ENCODE assay signal across 16 mouse cellular contexts in genomic region chr1:92258026-92258425, GRCm38 (mm10).
DNase-seq lines count a peak whose midpoint lies in the region; ATAC-seq and TF ChIP-seq lines count a peak whose summit lies in the region.
"Had no signal": no experiment of that assay in that cellular context is flagged by ENCODE, and none has a peak within 500 bp of the region (broad histone marks: within the 10 kb centered on the region; RNA-seq: fewer than 3 reads in every experiment).

No protein-coding gene starts in this region.

- no peak overlapping the region for H3K4me3 ChIP-seq in hindbrain, postnatal 0 days (ENCODE audit: low read length)
- H3K4me3 ChIP-seq in hindbrain, embryonic 12.5 days: no peak overlapping the region
- no peak overlapping the region for H3K4me3 ChIP-seq in midbrain, postnatal 0 days (ENCODE audit: low read depth, low read length)
- H3K4me3 ChIP-seq in midbrain, embryonic 15.5 days: no peak overlapping the region
- H3K4me3 ChIP-seq: limb, embryonic 12.5 days had no signal

- no peaks in the 10 kb centered on the region for H3K36me3 ChIP-seq in hindbrain, postnatal 0 days (ENCODE audit: insufficient read depth, low read length)
- H3K36me3 ChIP-seq in hindbrain, embryonic 12.5 days: no peaks in the 10 kb centered on the region
- H3K36me3 ChIP-seq in midbrain, postnatal 0 days (ENCODE audit: insufficient read depth, low read length): no peaks in the 10 kb centered on the region
- no peaks in the 10 kb centered on the region for H3K36me3 ChIP-seq in midbrain, embryonic 15.5 days (replicated peaks)
- H3K36me3 ChIP-seq: limb, embryonic 12.5 days had no signal

- H3K4me1 ChIP-seq in hindbrain, postnatal 0 days (ENCODE audit: insufficient read depth, low read length): no peaks in the 10 kb centered on the region
- peaks cover 6% of the 10 kb centered on the region for H3K4me1 ChIP-seq in hindbrain, embryonic 12.5 days
- H3K4me1 ChIP-seq in midbrain, postnatal 0 days (ENCODE audit: insufficient read depth, low read length): no peaks in the 10 kb centered on the region
- H3K4me1 ChIP-seq in midbrain, embryonic 15.5 days: peaks cover 6% of the 10 kb centered on the region

- TF ChIP-seq CTCF in hindbrain, postnatal 0 days (IDR thresholded peaks at IDR 0.05; ENCODE audit: low read depth): no peak
- TF ChIP-seq CTCF in midbrain, postnatal 0 days (IDR thresholded peaks at IDR 0.05): no peak

- no peak overlapping the region for H3K9ac ChIP-seq in hindbrain, postnatal 0 days (replicated peaks; ENCODE audit: low read length)
- H3K9ac ChIP-seq in hindbrain, embryonic 12.5 days: no peak overlapping the region
- H3K9ac ChIP-seq in midbrain, postnatal 0 days (replicated peaks; ENCODE audit: low read length, poor library complexity, severe bottlenecking): no peak overlapping the region
- H3K9ac ChIP-seq in midbrain, embryonic 15.5 days: no peak overlapping the region
- H3K9ac ChIP-seq: limb, embryonic 12.5 days; liver, embryonic 14.5 days had no signal

- H3K4me2 ChIP-seq in hindbrain, postnatal 0 days (ENCODE audit: low read depth, low read length): no peak overlapping the region
- no peak overlapping the region for H3K4me2 ChIP-seq in hindbrain, embryonic 12.5 days (replicated peaks)
- H3K4me2 ChIP-seq in midbrain, postnatal 0 days (ENCODE audit: low read depth, low read length, poor library complexity, severe bottlenecking): no peak overlapping the region
- H3K4me2 ChIP-seq in midbrain, embryonic 15.5 days: no peak overlapping the region
- H3K4me2 ChIP-seq: limb, embryonic 12.5 days had no signal

- no peaks in the 10 kb centered on the region for H3K27me3 ChIP-seq in hindbrain, postnatal 0 days (ENCODE audit: insufficient read depth, low read length)
- no peaks in the 10 kb centered on the region for H3K27me3 ChIP-seq in hindbrain, embryonic 12.5 days
- no peaks in the 10 kb centered on the region for H3K27me3 ChIP-seq in midbrain, postnatal 0 days (ENCODE audit: insufficient read depth, low read length)
- H3K27me3 ChIP-seq in midbrain, embryonic 15.5 days (replicated peaks): no peaks in the 10 kb centered on the region
- H3K27me3 ChIP-seq: limb, embryonic 12.5 days had no signal

- ATAC-seq in hindbrain, postnatal 0 days: 0 out of 2 replicates have a peak, but pooled peaks have one; percentile 32
- ATAC-seq in hindbrain, embryonic 12.5 days (ENCODE audit: low FRiP score): no peak
- no peak for ATAC-seq in midbrain, postnatal 0 days (ENCODE audit: low FRiP score)
- no peak for ATAC-seq in midbrain, embryonic 15.5 days (replicated peaks)

- DNase-seq in cerebellum, postnatal 10 days: peak; percentile 72 to 77
- DNase-seq in cerebellum, adult 9-11 months: no peak
- peak; percentile 76 for DNase-seq in hindbrain, postnatal 0 days (ENCODE audit: low spot score)
- DNase-seq in left cerebral cortex, postnatal 4 days: peak; percentile 56
- no peak for DNase-seq in left cerebral cortex, adult 8-10 months (ENCODE audit: low spot score in 2 of 2)
- DNase-seq in midbrain, postnatal 0 days (ENCODE audit: low spot score): peak; percentile 81
- DNase-seq: adrenal gland, adult 8-10 months; cerebellum, adult 8-10 months; heart, adult 11 months; right cerebral cortex, adult 18-20 months; spleen, adult 18-20 months; thymus, adult 18-20 months had no signal

- intact Hi-C loops in left cerebral cortex, postnatal 4 days (cut with DNase I): no loop called here

- no peaks in the 10 kb centered on the region for H3K9me3 ChIP-seq in hindbrain, postnatal 0 days (ENCODE audit: low read length)
- no peaks in the 10 kb centered on the region for H3K9me3 ChIP-seq in hindbrain, embryonic 12.5 days (replicated peaks)
- no peaks in the 10 kb centered on the region for H3K9me3 ChIP-seq in midbrain, postnatal 0 days (ENCODE audit: low read length)
- no peaks in the 10 kb centered on the region for H3K9me3 ChIP-seq in midbrain, embryonic 15.5 days

- H3K27ac ChIP-seq in hindbrain, postnatal 0 days: no peak overlapping the region
- H3K27ac ChIP-seq in hindbrain, embryonic 12.5 days: no peak overlapping the region
- no peak overlapping the region for H3K27ac ChIP-seq in midbrain, postnatal 0 days (ENCODE audit: low read depth, low read length)
- no peak overlapping the region for H3K27ac ChIP-seq in midbrain, embryonic 15.5 days
- H3K27ac ChIP-seq: limb, embryonic 12.5 days; liver, embryonic 14.5 days had no signal

Comparison
In these comparisons a context has a peak if more than half of its experiments do, and no peak if none do; other contexts are left out.
1. DNase-seq: peak in cerebellum, postnatal 10 days (2 of 2), hindbrain, postnatal 0 days (single experiment), left cerebral cortex, postnatal 4 days (single experiment) and midbrain, postnatal 0 days (single experiment); none in cerebellum, adult 9-11 months (single experiment) and left cerebral cortex, adult 8-10 months (0 of 2).